ENCODE assay signal across 15 mouse cellular contexts in the genomic region with DNA sequence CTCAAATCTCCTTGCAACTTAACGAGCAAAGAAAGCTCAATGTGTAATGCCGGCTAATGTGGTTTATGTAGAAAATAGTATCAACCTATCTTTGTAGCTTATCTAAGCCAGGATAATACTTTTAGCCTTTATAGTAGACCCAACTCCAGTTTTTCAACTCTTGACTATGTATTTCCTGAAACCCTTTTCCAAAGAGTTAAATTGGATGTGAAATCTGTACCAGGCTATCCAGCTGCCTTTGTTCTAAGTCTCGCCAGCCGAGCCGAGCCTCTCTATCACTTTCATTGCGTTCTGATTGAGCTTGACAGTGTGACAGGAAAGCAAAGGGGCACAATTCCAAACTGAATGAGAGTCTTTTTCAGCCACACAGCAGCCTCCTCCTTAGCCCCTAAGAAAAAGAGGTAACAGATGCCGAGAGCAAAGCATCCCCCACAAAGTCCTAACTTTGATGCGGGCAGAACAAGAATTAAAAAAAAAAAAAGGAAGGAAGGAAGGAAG.
DNase-seq lines count a peak whose midpoint lies in the region; ATAC-seq lines count a peak whose summit lies in the region.
"Had no signal": no experiment of that assay in that cellular context is flagged by ENCODE, and none has a peak within 500 bp of the region (broad histone marks: within the 10 kb centered on the region; RNA-seq: fewer than 3 reads in every experiment).

No protein-coding gene starts in this region.

- peak; percentile 38; the same call in 1 of the 2 replicates for ATAC-seq in forebrain, embryonic 16.5 days
- ATAC-seq in embryonic facial prominence, embryonic 14.5 days (ENCODE audit: low read depth), result no peak
- ATAC-seq in midbrain, embryonic 15.5 days (replicated peaks), result no peak
- ATAC-seq: lung, postnatal 0 days had no signal

- peaks cover 10% of the 10 kb centered on the region; the same call in 1 of the 2 replicates for H3K27me3 ChIP-seq in forebrain, embryonic 16.5 days (replicated peaks; ENCODE audit: control insufficient read depth, insufficient read depth, low read length)
- H3K27me3 ChIP-seq in forebrain, embryonic 10.5 days (ENCODE audit: poor library complexity, severe bottlenecking), result peaks cover 86% of the 10 kb centered on the region
- no peaks in the 10 kb centered on the region for H3K27me3 ChIP-seq in embryonic facial prominence, embryonic 14.5 days (replicated peaks; ENCODE audit: control insufficient read depth, insufficient read depth, low read length)
- no peaks in the 10 kb centered on the region for H3K27me3 ChIP-seq in midbrain, embryonic 15.5 days (replicated peaks)
- H3K27me3 ChIP-seq: heart, embryonic 15.5 days had no signal

- H3K36me3 ChIP-seq in forebrain, embryonic 16.5 days (ENCODE audit: control insufficient read depth, insufficient read depth), result no peaks in the 10 kb centered on the region
- H3K36me3 ChIP-seq in forebrain, embryonic 10.5 days (replicated peaks), result no peaks in the 10 kb centered on the region
- H3K36me3 ChIP-seq in embryonic facial prominence, embryonic 14.5 days (ENCODE audit: control insufficient read depth, insufficient read depth, low read length), result no peaks in the 10 kb centered on the region
- no peaks in the 10 kb centered on the region for H3K36me3 ChIP-seq in midbrain, embryonic 15.5 days (replicated peaks)
- H3K36me3 ChIP-seq: heart, embryonic 15.5 days had no signal

- 9% methylated on average over 8 of the region's 8 CpGs for WGBS in forebrain, embryonic 16.5 days
- 21% methylated on average over 8 of the region's 8 CpGs for WGBS in forebrain, embryonic 10.5 days
- whole genome bisulfite sequencing in embryonic facial prominence, embryonic 14.5 days, result 48% methylated on average over 8 of the region's 8 CpGs
- 16% methylated on average over 8 of the region's 8 CpGs for WGBS in midbrain, embryonic 15.5 days

- no peak overlapping the region for H3K27ac ChIP-seq in forebrain, embryonic 16.5 days (ENCODE audit: low read length)
- no peak overlapping the region for H3K27ac ChIP-seq in forebrain, embryonic 10.5 days
- no peak overlapping the region for H3K27ac ChIP-seq in embryonic facial prominence, embryonic 14.5 days (replicated peaks; ENCODE audit: low read depth, low read length)
- H3K27ac ChIP-seq in midbrain, embryonic 15.5 days, result no peak overlapping the region
- H3K27ac ChIP-seq: heart, embryonic 15.5 days had no signal

- H3K4me3 ChIP-seq in forebrain, embryonic 16.5 days (replicated peaks; ENCODE audit: low read length), result no peak overlapping the region
- H3K4me3 ChIP-seq in forebrain, embryonic 10.5 days, result no peak overlapping the region
- H3K4me3 ChIP-seq in embryonic facial prominence, embryonic 14.5 days (ENCODE audit: low read depth, low read length), result no peak overlapping the region
- H3K4me3 ChIP-seq in midbrain, embryonic 15.5 days, result no peak overlapping the region
- H3K4me3 ChIP-seq: erythroblast, embryonic 14.5 days; heart, embryonic 15.5 days had no signal

- H3K4me1 ChIP-seq in forebrain, embryonic 16.5 days (replicated peaks; ENCODE audit: control insufficient read depth, insufficient read depth, low read length), result peaks cover 7% of the 10 kb centered on the region; the same call in 1 of the 2 replicates
- H3K4me1 ChIP-seq in forebrain, embryonic 10.5 days, result peaks cover 37% of the 10 kb centered on the region
- H3K4me1 ChIP-seq in embryonic facial prominence, embryonic 14.5 days (ENCODE audit: control insufficient read depth, insufficient read depth, low read length), result no peaks in the 10 kb centered on the region
- peaks cover 9% of the 10 kb centered on the region; the same call in 1 of the 2 replicates for H3K4me1 ChIP-seq in midbrain, embryonic 15.5 days
- H3K4me1 ChIP-seq: heart, embryonic 15.5 days had no signal

- no peak overlapping the region for H3K4me2 ChIP-seq in forebrain, embryonic 16.5 days (ENCODE audit: low read length)
- no peak overlapping the region for H3K4me2 ChIP-seq in embryonic facial prominence, embryonic 14.5 days (ENCODE audit: low read depth, low read length)
- H3K4me2 ChIP-seq in midbrain, embryonic 15.5 days, result 0 out of 2 replicates have a peak overlapping the region, but pooled peaks have one; percentile 6
- H3K4me2 ChIP-seq: heart, embryonic 15.5 days had no signal

- DNase-seq in forebrain, embryonic 10.5 days (ENCODE audit: extremely low spot score, low spot score), result no peak
- DNase-seq in embryo, embryonic 10.5 days (ENCODE audit: low spot score), result peak; percentile 48
- peak; percentile 54 for DNase-seq in embryonic facial prominence, embryonic 14.5 days (ENCODE audit: low spot score)
- no peak for DNase-seq in frontal cortex, postnatal 10 days (ENCODE audit: low spot score in 2 of 2)
- DNase-seq in gastrocnemius, postnatal 10 days, result no peak
- DNase-seq: cerebellum, adult 2 months; gastrocnemius, postnatal 25 days; kidney, adult 8-10 months; kidney, postnatal 14 days; liver had no signal

- no peaks in the 10 kb centered on the region for H3K9me3 ChIP-seq in forebrain, embryonic 16.5 days (ENCODE audit: control insufficient read depth, low read length)
- H3K9me3 ChIP-seq in forebrain, embryonic 10.5 days, result no peaks in the 10 kb centered on the region
- H3K9me3 ChIP-seq in embryonic facial prominence, embryonic 14.5 days (ENCODE audit: control insufficient read depth, low read length), result no peaks in the 10 kb centered on the region
- no peaks in the 10 kb centered on the region for H3K9me3 ChIP-seq in midbrain, embryonic 15.5 days
- H3K9me3 ChIP-seq: heart, embryonic 15.5 days had no signal

- no peak overlapping the region for H3K9ac ChIP-seq in forebrain, embryonic 16.5 days (replicated peaks; ENCODE audit: low read depth, low read length)
- no peak overlapping the region for H3K9ac ChIP-seq in embryonic facial prominence, embryonic 14.5 days (ENCODE audit: low read depth, low read length)
- H3K9ac ChIP-seq in midbrain, embryonic 15.5 days, result no peak overlapping the region
- H3K9ac ChIP-seq: heart, embryonic 15.5 days had no signal

Comparison
In these comparisons a context has a peak if more than half of its experiments do, and no peak if none do; other contexts are left out.
1. DNase-seq: peak in embryo, embryonic 10.5 days (single experiment) and embryonic facial prominence, embryonic 14.5 days (single experiment); none in forebrain, embryonic 10.5 days (single experiment), frontal cortex, postnatal 10 days (0 of 2) and gastrocnemius, postnatal 10 days (single experiment).